Mouse (Mus musculus) testis, adult 2 months (tissue): ENCODE measurements around the gene Mcoln2.

Experiments used
- CTCF ChIP-seq: fragments of 200-500 bp; IDR thresholded peaks from 2 replicates; pipeline ENCODE4 v1.5.1; 2012; ENCODE audit warnings: low read depth, mild to moderate bottlenecking, inconsistent platforms, low read length, moderate library complexity; ENCODE audit not compliant: control insufficient read depth, insufficient read depth, insufficient replicate concordance
- POLR2A ChIP-seq: fragments of 200-500 bp; IDR thresholded peaks from 2 replicates; pipeline ENCODE4 v1.6.1; 2012; ENCODE audit warnings: low read depth, mild to moderate bottlenecking, inconsistent platforms, low read length, moderate library complexity; ENCODE audit not compliant: control insufficient read depth

DNA sequence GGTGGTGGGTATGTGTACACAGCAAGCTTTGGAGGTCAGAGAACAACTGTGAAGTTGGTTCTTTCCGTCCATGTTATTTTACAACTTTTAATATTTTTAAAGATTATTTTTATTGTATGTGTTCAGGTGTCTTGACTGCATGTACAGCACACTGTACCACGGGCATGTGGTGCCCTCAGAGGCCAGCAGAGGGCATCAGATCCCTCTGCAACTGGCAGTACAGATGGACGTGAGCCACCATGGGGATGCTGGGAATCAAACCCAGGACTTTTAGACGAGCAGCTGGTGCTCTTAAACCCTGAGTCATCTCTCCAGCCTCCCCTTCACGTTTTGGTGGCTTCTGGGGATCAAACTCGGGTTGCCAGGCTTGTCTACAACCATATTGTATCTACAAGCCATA lies 47.6 kb upstream of the Mcoln2 start:
- peak; percentile 41; the same call in 1 of the 2 replicates for TF ChIP-seq CTCF
- no peak for TF ChIP-seq POLR2A
